Mouse (Mus musculus) lung, adult 2 months (tissue): ENCODE results near the gene Olfr683.

Experiments used
- CTCF ChIP-seq: fragments of 200-500 bp; IDR thresholded peaks from 2 replicates; pipeline ENCODE4 v1.5.1; 2011; ENCODE audit warnings: mild to moderate bottlenecking, low read length, control low read depth; ENCODE audit not compliant: insufficient read depth
- POLR2A ChIP-seq: fragments of 200-500 bp; IDR thresholded peaks from 2 replicates; pipeline ENCODE4 v1.6.1; 2011; ENCODE audit warnings: low read depth, mild to moderate bottlenecking, control low read depth, low read length, borderline replicate concordance; ENCODE audit errors: extremely low read depth

- no peak for TF ChIP-seq POLR2A
- TF ChIP-seq CTCF, result no peak
Observed at GRCm38 (mm10) chr7:105185912-105186311, 39.1 kb upstream of the Olfr683 start, which contains the start of gene Olfr685.
